Mouse (Mus musculus) small intestine, adult 10 weeks (tissue): ENCODE data around the gene Pknox1. TPM values are rescaled to one million over a fixed set of nuclear protein-coding genes. Genes with fewer than 3 reads are reported as not detected.

Experiments
- polyA plus RNA-seq: library from polyadenylated mRNA; stranded (reverse); fragments of 350-450 nt; fragmentation: Illumina TruSeq; extraction: RNeasy Lipid Tissue Mini Kit (QIAGEN cat#74804); gene quantifications from one replicate; pipeline ENCODE4 v1.2.3, GENCODE M21; 2014; ENCODE audit warnings: low replicate concordance

Pknox1 gene
- 3.5 TPM for polyA plus RNA-seq

DNA sequence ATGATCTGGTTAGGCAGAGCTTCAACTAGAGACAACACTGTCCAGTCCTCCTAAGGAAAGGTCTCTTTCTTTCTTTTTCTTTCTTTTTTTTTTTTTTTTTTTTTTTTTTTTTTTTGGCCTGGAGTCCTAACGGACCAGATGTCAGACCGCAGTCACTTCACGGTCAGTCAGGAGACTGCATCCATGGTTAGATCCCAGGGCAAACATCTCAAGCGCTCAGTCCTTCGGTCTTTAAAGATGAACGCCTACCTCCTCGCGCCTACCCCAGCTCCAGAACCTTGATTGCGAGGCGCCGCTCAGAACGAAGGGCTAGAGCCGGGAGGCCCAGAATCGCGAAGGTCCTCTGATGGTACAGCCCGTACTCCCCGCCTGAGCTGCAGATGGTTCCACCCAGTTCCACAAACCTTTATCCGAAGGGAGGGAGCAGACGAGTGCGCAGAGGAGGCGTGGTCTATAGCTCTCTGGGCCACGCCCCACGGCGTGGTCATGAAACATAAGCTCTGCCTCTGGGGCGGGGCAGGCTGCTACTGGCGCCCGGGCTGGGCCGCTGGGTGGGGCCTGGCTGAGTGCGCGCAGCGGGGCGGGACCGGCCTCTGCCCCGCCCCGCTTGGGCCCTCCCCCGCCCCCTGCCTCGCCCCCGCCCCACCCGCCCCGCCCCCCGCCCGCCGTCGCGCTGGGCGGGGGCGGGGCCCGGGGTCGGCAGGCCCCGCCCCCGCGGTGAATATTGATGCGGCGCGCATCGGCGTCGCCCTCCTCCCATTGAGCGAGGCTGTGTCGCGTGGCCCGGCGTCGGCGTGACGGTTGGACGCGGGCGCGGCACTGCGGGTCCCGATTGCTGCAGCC lies at the start of gene Pknox1:
TSS of gene Pknox1 (plus strand) at position 720 of the 843 bp plus-strand sequence.

DNA sequence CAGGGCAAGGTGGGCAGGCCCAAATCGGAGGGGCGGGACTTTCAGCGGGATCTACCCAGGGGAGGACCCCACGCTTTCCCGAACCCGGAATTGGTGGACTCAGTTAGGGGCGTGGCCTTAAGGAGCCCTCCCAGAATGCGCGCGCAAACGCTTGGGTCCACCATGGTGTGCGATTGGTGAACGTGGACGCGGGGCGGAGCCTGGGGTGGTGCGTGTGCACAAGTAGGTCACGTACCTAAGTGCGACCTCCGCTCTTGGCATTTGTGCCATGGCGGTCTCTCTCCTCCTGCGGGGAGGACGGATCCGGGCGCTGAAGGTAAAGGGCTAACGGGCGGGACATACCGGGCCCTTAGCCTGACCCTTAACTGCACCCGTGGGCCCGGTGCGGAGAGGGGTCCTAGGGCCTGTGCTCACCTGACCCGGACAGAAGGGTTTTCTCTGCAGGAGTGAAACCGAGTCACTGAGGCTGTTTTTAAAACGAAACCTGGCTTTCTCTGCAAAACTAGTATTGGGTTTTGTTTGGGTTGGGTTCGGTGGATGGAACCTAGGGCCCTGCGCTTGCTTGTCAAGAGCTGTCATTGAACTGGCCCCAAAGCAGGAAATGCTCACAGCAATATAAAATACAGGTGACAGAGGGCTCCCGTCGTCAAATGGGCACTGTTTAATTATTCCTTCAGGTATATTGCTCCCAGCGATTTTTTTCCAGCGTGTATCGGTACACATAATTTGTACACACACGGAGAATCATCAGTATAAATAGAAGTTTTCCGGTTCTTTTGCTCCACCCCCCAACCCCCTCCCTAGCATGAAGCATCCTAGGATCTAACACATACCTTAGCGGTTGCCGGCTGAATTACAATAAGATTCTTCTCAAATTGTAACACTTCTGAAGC lies 44.3 kb upstream of the Pknox1 start, which contains the start of the genes Wdr4 and Ndufv3:
TSS of gene Wdr4 (minus strand) at position 35 of the 893 bp plus-strand sequence.
TSS of gene Ndufv3 (plus strand) at position 170 of the 893 bp plus-strand sequence.

GRCm38 (mm10) chr17:31636942-31637811 lies 72.6 kb downstream of the Pknox1 start, which contains the start of gene Cbs:
Gene Cbs, minus strand, starts transcription at chr17:31637238.

Other genes starting within 250 kb of the Pknox1 start
- 23.2 TPM for gene Pde9a, start 178.5 kb upstream of the Pknox1 start, polyA plus RNA-seq
- gene Wdr4, start 44.8 kb upstream of the Pknox1 start, polyA plus RNA-seq = 2.3 TPM
- 8.6 TPM for gene Ndufv3, start 44.6 kb upstream of the Pknox1 start, polyA plus RNA-seq
- gene Cbs, start 72.5 kb downstream of the Pknox1 start, polyA plus RNA-seq = 0.41 TPM
- gene U2af1, start 94.2 kb downstream of the Pknox1 start, polyA plus RNA-seq = 48.1 TPM
- not detected for gene Cryaa, start 113.1 kb downstream of the Pknox1 start, polyA plus RNA-seq